Mouse (Mus musculus) embryonic stem cell, embryonic (primary cell): ENCODE results near the gene Dstn.

Experiments used
- CTCF ChIA-PET, 4 experiments: fragments of 300-600 bp in 2 of 4; fragments of 350-600 bp in 2 of 4; sonication (Branson Sonifier 250); formaldehyde crosslinking; loops; one replicate each; lab custom pipeline; 2022; ENCODE audit warnings: inconsistent platforms in 2 of 4; lab: Charles Lee
- POLR2A ChIA-PET, 4 experiments: fragments of 300-600 bp in 2 of 4; fragments of 350-600 bp in 2 of 4; sonication (Branson Sonifier 250); formaldehyde crosslinking; loops; one replicate each; lab custom pipeline; 2022; ENCODE audit warnings: antibody characterized with exemption in 4 of 4, inconsistent platforms in 1 of 4; lab: Charles Lee

Gene Dstn

DNA sequence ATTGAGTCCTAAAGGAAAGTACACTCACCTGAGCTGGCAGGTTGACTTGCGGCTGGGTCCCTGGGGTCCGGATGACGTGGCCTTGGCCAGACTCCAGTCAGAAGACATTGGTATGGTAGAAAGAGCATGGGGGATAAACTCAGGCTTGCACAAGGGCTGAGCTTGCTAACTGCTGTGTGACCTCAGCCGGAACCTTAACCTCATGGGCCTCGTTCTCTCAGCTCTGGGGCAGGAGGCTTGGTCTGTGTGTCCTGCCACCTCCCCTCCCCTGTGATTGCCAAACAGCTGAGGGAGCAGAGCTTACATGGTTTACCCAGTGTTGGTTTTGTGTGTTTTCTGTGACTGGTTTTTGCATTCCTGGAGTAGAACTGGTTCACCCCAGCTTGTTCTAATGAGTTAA lies 25.3 kb downstream of the Dstn start:
- POLR2A ChIA-PET: interaction anchor here (0.5 to 12.4 kb wide), 22 partner anchors 8 to 1935 kb away, joined by 3 to 206 read pairs (median 5); partner anchors contain the start of genes Dstn (in 2 of the 4) and Rrbp1 (in 1 of the 4)

DNA sequence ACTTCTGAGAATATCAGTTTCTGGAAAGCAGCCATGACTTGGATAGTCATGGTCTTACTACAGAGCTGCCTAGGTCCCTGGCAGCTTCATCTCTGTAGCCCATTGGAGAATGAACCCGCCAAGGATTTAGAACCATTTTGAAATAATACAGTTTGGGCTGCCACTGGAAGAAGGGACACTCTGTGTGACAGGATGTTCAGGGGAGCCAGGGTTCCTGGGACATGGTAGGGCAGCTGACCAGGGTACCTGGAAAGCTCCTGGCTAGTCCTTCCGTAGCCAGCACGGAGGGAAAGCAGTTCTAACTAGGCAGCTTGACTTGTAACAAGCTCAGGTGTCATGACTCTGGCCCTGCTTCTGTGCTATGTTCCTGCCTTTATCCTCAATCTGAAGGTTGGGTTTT lies 29.7 kb downstream of the Dstn start:
- ChIA-PET POLR2A (interaction anchor here (0.5 to 3.9 kb wide), 21 partner anchors 9 to 470 kb away, joined by 3 to 15 read pairs (median 4); partner anchors contain the start of gene Dstn (in 4 of the 4)), CTCF (interaction anchor here in 3 of 4 experiments (0.6 to 1.9 kb wide), 8 partner anchors 9 to 182 kb away, joined by 3 to 7 read pairs (median 4); no protein-coding TSS in a partner anchor)

More for the DNA sequence above, 25.3 kb downstream of the Dstn start:
- CTCF ChIA-PET: interaction anchor here in 3 of 4 experiments (0.6 to 1.9 kb wide), 6 partner anchors 13 to 279 kb away, joined by 3 to 7 read pairs (median 3); no protein-coding TSS in a partner anchor

DNA sequence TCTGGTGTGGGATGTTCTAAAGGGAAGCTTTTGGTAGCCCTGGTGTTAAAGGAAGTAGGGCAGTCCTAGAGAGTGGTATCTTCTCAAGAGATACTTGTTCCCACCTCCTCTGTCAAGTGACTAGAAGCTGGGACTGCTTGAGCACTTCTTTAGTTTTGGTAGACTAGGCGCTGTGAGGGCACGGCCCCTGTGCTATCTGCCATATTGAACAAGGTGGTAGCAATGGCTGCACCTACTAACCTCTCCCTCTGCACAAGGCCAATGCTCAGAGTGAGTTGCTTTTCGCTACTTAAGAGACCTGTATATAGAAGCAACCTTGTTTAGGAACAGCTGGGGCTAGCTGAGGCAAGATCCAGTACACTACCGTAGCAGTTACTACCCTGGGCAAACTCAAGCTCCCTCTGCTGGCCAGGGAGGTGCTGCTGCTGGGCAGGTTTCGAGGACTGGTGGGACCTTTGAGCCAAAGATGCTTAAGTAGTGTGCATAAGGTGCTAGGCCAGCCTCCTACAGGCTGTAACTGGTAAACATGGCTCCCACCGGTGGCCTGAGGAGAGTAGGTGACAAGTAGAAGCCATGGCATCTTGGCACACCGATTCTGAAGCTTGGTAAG lies 30.5 kb downstream of the Dstn start:
- ChIA-PET POLR2A (interaction anchor here (0.8 to 3.9 kb wide), 19 partner anchors 9 to 250 kb away, joined by 3 to 15 read pairs (median 4); partner anchors contain the start of gene Dstn (in 3 of the 4)), CTCF (interaction anchor here in 3 of 4 experiments (0.5 to 1.9 kb wide), 15 partner anchors 9 to 479 kb away, joined by 3 to 7 read pairs (median 3); no protein-coding TSS in a partner anchor)

DNA sequence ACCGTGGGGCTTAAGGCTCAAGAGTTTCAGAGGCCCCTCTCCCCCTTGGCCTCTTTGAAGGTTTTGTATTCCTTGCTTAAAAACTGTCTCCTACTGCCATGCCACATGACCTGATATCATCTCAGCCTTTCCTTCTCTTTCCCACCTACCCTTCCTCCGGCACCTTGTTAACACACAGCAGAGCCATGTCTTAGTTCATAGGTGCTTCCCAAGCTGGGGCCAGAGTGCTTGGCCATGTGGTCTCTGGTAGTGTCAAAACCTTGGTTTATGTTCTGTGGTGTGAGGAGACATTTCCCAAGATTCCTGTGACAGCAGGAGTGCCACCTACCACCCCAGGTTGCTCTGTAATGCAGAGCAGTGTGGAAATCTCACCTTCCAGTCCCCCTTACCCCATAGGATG lies 31.3 kb downstream of the Dstn start:
- POLR2A ChIA-PET: interaction anchor here in 2 of 4 experiments (1.2 to 3.9 kb wide), 7 partner anchors 10 to 29 kb away, joined by 4 to 22 read pairs (median 10); partner anchors contain the start of gene Dstn (in 1 of the 2)

DNA sequence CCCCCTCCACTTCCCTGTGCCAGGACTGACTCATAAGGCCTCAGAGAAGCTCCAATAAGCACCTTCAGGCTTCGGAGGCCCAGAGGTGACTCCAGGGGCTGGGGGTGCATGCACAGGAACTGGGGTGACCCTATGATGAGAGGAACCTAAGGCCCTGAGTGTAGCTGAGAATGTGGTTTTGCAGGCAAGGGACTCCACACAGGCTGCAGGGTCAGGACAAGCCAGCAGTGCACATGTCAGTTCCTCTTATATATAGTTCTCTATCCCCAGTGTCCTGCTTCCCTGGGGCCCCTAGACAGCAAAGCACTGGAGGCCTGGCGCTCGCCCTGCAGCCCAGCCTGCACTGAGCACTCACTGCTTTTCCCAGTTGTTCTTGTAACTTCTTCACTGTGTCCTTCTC lies 32.9 kb downstream of the Dstn start:
- ChIA-PET POLR2A (interaction anchor here in 3 of 4 experiments (0.6 to 7.5 kb wide), 14 partner anchors 9 to 250 kb away, joined by 3 to 42 read pairs (median 6); partner anchors contain the start of genes Dstn (in 2 of the 3) and Rrbp1 (in 1 of the 3)), CTCF (interaction anchor here in 3 of 4 experiments (0.9 to 1.7 kb wide), 4 partner anchors 27 to 297 kb away, joined by 3 to 8 read pairs (median 4); no protein-coding TSS in a partner anchor)

More for the DNA sequence above, 31.3 kb downstream of the Dstn start:
- CTCF ChIA-PET: interaction anchor here in 2 of 4 experiments (0.6 to 1.9 kb wide), 3 partner anchors 17 to 340 kb away, joined by 3 to 7 read pairs (median 3); no protein-coding TSS in a partner anchor

DNA sequence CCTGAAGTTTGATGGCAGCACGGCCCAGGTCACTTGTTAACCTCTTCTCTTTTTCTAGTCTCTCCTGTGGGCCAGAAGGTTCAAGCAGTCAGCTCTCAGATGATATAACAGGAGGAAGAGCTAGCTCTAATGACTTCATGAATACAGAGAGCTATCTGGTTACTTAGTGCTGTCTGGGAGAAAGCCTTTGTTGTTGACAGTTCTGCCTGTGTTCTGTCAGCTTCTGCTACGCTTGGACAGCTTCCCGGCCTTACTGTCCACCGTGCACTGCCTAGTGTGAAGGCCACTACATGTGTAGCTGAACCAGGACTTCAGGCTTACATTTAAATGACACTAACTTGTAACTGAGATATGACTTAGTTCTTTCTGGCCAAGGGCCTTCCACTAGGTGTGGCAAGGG lies 33.3 kb downstream of the Dstn start:
- ChIA-PET POLR2A (interaction anchor here (0.6 to 7.5 kb wide), 18 partner anchors 9 to 331 kb away, joined by 3 to 42 read pairs (median 4); partner anchors contain the start of genes Dstn (in 2 of the 4), Mgme1 (in 1 of the 4), Rrbp1 (in 1 of the 4) and Snx5 (in 1 of the 4)), CTCF (interaction anchor here in 3 of 4 experiments (0.6 to 1.7 kb wide), 8 partner anchors 14 to 937 kb away, joined by 3 to 8 read pairs (median 3); partner anchors contain the start of gene Rrbp1 (in 1 of the 3))

DNA sequence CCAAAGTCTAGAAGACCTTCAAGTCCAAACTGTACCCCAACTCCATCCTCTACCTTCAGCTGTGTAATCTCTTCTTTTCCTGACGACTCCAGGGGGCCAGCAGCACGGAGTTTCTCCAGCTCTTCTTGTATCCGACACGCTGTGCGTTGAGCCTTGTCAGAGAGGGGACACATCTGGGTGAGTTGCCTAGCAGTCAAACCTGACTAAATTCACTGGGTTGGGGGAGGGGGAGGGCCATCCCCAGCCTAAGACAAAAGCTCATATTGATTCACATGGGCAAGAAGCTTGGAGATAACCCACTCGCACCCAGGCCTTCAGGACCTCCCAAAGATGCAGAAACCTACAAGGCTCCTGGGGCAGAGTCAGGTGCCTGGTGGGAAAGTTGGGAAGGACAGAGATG lies 34.1 kb downstream of the Dstn start:
- ChIA-PET CTCF (interaction anchor here in 3 of 4 experiments (0.6 to 1.7 kb wide), 8 partner anchors 13 to 468 kb away, joined by 3 to 8 read pairs (median 3); partner anchors contain the start of gene Rrbp1 (in 1 of the 3)), POLR2A (interaction anchor here (0.7 to 7.5 kb wide), 22 partner anchors 8 to 330 kb away, joined by 3 to 42 read pairs (median 4); partner anchors contain the start of genes Dstn (in 2 of the 4), Mgme1 (in 1 of the 4), Rrbp1 (in 1 of the 4) and Snx5 (in 1 of the 4))

DNA sequence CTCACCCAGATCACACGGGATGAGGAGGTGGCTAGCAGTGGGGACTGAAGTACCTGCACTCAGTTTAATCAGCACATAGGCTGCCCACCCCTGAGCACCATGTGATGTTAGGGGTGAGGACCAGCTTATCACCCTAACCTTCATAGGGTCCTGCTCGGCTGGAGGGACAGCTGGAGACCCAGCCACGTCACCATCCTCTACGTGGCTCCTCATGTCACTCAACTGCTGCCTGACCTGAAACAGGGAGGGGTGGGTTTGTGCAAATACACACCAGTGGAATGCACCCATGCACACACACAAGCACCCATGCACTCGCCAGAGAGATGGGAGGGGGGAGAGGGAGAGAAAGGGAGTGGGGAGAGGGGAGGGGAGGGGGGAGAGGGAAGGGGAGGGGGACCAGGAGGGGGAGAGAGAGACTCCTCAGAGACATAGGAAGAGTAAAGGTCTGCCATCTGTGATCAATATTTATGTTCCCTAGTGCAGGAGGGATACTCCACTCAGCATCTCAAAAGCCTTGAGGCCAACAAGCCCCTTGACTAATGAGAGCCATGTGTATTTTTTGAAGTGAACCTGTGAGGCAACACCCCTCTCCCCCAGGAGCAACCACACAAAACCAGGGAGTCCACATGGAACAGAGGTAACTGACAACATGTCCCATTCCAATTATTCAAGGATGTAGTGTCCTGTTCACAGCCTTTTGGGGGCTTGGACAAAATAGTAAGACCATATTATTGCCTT lies 35.3 kb downstream of the Dstn start:
- CTCF ChIA-PET: interaction anchor here in 2 of 4 experiments (0.5 to 1.6 kb wide), 4 partner anchors 14 to 837 kb away, joined by 3 to 4 read pairs (median 3); no protein-coding TSS in a partner anchor
- POLR2A ChIA-PET: interaction anchor here in 3 of 4 experiments (0.6 to 7.5 kb wide), 11 partner anchors 9 to 405 kb away, joined by 3 to 42 read pairs (median 6); partner anchors contain the start of gene Dstn (in 1 of the 3)

DNA sequence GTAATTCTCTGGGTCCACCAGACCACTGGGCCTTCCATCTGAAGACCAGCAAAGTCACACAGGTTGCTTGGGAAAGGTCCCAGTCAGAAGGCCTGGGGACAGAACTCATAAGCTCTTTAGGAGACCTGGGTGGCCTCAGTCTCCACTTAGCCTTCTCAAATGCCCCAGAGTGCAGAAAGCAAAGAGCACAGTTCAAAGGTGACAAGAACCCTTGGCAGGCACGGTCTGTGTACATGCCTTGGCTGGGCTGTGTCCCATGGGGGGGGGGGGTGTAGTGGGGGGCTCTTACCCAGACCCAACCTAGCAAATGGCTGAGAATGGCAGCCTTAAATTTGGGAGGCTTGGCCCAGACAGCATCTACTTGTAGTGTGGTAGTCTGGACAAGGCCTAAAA lies 35.9 kb downstream of the Dstn start:
- CTCF ChIA-PET: interaction anchor here in 1 of 4 experiments (2.1 kb wide), 1 partner anchor 30 kb away, joined by 9 read pairs; no protein-coding TSS in a partner anchor
- POLR2A ChIA-PET: interaction anchor here in 1 of 4 experiments (1.5 to 7.5 kb wide), 4 partner anchors 12 to 35 kb away, joined by 5 to 42 read pairs (median 8); partner anchors contain the start of gene Dstn

DNA sequence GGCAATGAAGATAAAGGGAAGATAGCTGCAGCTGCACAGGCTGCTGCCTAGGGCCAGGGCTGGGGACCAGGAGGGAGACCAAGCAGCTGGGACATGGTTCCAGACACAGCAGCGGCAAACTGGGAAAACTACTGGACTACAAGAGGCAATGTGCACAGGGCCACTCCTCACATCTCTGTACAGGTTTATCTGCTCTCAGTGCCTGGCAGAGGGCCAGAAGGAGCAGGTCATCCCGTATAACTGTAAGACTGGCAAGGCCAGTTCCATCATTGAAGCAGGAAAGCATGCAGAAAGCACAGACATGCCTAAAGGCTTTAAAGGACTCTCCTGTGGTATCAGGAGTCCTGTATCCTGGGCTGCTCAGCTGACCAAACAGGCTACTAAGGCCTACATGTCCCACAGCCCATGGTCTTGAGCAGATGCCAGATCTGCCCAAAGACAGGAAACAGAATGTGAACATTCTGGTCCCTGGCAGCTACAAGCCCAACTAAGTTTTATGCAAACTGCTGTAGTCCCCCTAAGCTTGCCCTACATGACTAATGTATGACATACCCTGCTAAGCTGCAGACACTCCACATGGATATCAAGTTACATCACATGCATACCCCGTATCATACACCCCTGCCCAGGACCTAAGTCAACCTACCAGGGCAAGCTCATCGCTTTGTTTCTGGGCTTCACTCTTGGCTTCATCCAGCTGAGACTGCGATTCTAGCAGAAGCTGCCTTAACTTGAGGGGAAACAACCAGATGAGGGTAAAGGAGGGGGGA lies 36.6 kb downstream of the Dstn start:
- ChIA-PET POLR2A (interaction anchor here in 1 of 4 experiments (0.8 to 7.5 kb wide), 6 partner anchors 8 to 36 kb away, joined by 3 to 42 read pairs (median 6); partner anchors contain the start of gene Dstn), CTCF (interaction anchor here in 1 of 4 experiments (2.1 kb wide), 1 partner anchor 29 kb away, joined by 9 read pairs; no protein-coding TSS in a partner anchor)

DNA sequence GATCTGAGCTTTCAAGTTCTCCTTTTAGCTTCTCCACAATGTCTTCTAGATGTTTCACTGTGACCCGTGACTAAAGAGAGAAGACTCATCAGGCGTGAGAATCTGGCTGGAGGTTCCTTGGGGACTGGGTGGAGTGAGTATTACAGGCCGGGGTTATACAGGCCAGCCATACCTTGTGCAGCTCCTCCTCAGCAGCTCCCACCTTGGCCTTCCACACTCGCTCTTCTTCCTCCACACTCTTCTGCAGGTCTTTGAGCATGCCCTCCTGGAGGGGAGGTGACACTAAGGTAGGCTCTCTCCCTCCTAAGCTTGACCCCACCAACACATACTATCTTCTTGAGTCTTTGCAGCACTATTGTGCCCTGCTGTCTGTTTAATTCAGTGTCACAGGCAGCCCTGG lies 38.8 kb downstream of the Dstn start:
- POLR2A ChIA-PET: interaction anchor here in 3 of 4 experiments (0.7 to 7.5 kb wide), 12 partner anchors 9 to 308 kb away, joined by 3 to 42 read pairs (median 4); partner anchors contain the start of genes Dstn (in 3 of the 3) and Rrbp1 (in 1 of the 3)
- CTCF ChIA-PET: interaction anchor here in 2 of 4 experiments (1.6 to 2.2 kb wide), 2 partner anchors 9 to 27 kb away, joined by 4 to 6 read pairs; no protein-coding TSS in a partner anchor

DNA sequence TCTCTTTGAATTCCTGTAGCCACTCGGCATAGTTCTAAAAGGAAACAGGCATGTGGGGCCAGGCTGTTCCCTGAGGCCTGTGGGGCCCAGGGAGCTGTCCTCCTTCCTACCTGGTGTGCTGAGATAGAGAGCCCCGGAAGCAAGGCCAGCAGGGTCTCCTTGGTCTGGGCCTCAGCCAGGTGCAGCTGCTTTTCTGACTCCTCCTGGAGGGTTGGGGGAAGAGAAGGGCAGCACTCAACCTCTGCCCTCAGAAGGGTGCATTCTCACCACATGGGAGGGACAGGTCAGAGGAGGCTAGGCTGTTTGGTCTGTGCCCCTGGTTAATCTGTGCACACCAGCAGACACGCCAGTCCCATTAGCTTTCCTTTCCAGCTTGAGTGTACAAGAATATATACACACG lies 39.9 kb downstream of the Dstn start:
- CTCF ChIA-PET: interaction anchor here in 2 of 4 experiments (1.6 to 2.2 kb wide), 2 partner anchors 10 to 26 kb away, joined by 4 to 6 read pairs; no protein-coding TSS in a partner anchor
- POLR2A ChIA-PET: interaction anchor here in 3 of 4 experiments (0.6 to 3.2 kb wide), 9 partner anchors 8 to 382 kb away, joined by 3 to 13 read pairs (median 3); partner anchors contain the start of genes Dstn (in 2 of the 3) and Rrbp1 (in 1 of the 3)

DNA sequence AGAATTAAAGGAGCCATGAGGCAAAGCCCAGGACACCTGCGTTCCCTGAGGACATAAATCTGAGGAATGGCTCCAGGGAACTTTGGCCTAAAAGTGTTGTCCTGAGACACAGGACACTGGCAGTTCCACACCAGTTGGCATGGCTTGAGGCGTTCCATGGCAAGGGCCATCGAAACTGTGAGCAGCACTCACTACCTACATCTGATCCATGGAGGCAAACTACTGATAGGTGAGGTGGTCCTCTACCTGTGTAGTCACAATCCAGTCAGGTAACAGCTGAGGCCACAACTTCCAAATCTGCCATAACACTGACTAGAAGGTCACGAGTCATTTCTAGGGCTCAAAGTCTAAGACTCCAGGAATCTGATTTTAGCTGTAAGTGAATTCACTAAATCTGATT lies 40.6 kb downstream of the Dstn start:
- POLR2A ChIA-PET: interaction anchor here in 3 of 4 experiments (0.5 to 3.2 kb wide), 5 partner anchors 11 to 40 kb away, joined by 3 to 13 read pairs (median 4); partner anchors contain the start of gene Dstn (in 1 of the 3)

DNA sequence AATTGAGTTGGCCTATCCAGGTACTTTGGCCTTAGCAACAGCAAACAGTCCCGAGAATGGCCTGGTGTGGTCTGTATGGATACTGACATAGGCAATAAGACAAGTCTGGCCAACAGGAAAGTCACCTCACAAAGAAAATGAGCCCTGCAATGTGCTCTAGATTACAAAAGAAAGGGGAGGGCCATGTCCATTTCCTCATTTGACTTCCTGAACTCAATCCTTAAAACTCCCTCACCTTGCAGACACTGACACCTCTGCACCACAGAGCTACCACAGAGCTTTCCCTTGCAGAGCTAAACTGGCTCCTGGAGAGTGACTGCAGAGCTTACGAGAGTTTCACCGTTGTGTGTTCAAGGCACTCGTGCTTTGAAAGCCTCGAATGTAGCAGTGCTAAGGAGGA lies 47.1 kb downstream of the Dstn start:
- ChIA-PET POLR2A (interaction anchor here in 3 of 4 experiments (0.6 to 4.9 kb wide), 9 partner anchors 9 to 307 kb away, joined by 3 to 42 read pairs (median 6); partner anchors contain the start of gene Dstn (in 1 of the 3)), CTCF (interaction anchor here in 2 of 4 experiments (1.1 to 4.3 kb wide), 3 partner anchors 17 to 19 kb away, joined by 4 to 17 read pairs (median 7); no protein-coding TSS in a partner anchor)

More for the DNA sequence above, 40.6 kb downstream of the Dstn start:
- CTCF ChIA-PET: interaction anchor here in 1 of 4 experiments (2.2 kb wide), 1 partner anchor 25 kb away, joined by 6 read pairs; no protein-coding TSS in a partner anchor

DNA sequence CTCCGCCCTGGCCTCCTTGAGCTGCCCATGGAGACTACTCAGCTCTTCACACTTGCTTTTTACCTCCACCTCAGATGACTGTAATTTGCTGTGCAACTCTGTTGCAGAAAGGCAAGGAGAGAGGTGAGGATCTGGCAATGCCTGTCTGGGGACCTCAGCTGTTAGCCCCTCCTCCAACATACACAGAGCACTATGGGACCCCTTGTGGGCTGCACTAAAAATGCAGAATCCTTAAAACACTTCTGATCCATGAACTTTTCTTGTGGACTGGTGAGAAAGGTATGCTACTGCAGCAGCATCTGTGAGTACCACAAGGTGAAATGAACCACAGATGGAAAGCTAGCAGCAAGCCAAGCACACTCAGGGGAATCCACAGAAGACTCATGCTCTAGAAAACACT lies 48.2 kb downstream of the Dstn start:
- POLR2A ChIA-PET: interaction anchor here in 3 of 4 experiments (0.6 to 4.9 kb wide), 15 partner anchors 8 to 305 kb away, joined by 3 to 42 read pairs (median 4); partner anchors contain the start of gene Dstn (in 1 of the 3)
- CTCF ChIA-PET: interaction anchor here (0.7 to 4.3 kb wide), 6 partner anchors 17 to 252 kb away, joined by 3 to 17 read pairs (median 5); no protein-coding TSS in a partner anchor
